Mouse (Mus musculus) embryonic fibroblast, embryonic 13.5 days (primary cell): ENCODE data around the gene Rpl23a.

Experiments used
- CTCF ChIP-seq: IDR thresholded peaks from 2 replicates; pipeline ENCODE4 v1.5.1; 2011; ENCODE audit warnings: mild to moderate bottlenecking, control low read depth, low read length, moderate library complexity, borderline replicate concordance; ENCODE audit not compliant: insufficient read depth
- POLR2A ChIP-seq: IDR thresholded peaks from 2 replicates; pipeline ENCODE4 v1.6.1; 2011; ENCODE audit warnings: low read depth, mild to moderate bottlenecking, control low read depth, low read length, moderate library complexity

GRCm38 (mm10) chr11:78231518-78231917 lies 48.1 kb upstream of the Rpl23a start:
- TF ChIP-seq CTCF, result no peak
- no peak for TF ChIP-seq POLR2A
